Mouse (Mus musculus) frontal cortex, postnatal 36 days (tissue): ENCODE results near the gene Il12b.

Experiments
- DNase-seq, 2 experiments: peaks; one replicate each; pipeline ENCODE4 v3.0.0; 2022; ENCODE audit warnings: low spot score in 2 of 2

Gene Il12b

GRCm38 (mm10) chr11:44399763-44400162 is at the start of gene Il12b:
TSS of gene Il12b (plus strand) at chr11:44400063.
- peak in 1 of 2 experiments; percentile 4 for DNase-seq

- DNase-seq: no peak
These were observed 44.9 kb upstream of the Il12b start for GRCm38 (mm10) chr11:44354860-44355470.

- no peak for DNase-seq
These were observed 43.7 kb upstream of the Il12b start for GRCm38 (mm10) chr11:44356171-44356570.

DNA sequence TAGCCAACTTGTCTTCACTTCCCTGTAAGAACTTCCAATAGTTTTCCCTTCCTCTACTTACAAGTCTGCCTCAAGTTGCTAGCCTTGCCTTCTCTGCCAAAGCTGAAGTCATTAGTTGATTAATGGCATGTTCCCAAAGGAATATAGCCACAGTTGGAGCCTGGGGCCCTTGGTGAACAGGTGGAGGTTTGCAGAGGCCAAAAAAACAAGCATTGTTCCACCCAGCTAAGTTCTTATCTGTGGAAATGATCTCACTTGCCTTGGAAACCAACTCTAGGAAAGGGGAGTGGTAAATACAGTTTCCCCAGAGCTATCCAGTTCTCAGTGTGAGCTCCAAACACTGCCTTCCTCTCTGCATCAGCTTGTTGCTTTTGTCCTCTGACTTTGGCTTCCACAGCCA is 35.3 kb upstream of the Il12b start:
- DNase-seq: no peak

DNA sequence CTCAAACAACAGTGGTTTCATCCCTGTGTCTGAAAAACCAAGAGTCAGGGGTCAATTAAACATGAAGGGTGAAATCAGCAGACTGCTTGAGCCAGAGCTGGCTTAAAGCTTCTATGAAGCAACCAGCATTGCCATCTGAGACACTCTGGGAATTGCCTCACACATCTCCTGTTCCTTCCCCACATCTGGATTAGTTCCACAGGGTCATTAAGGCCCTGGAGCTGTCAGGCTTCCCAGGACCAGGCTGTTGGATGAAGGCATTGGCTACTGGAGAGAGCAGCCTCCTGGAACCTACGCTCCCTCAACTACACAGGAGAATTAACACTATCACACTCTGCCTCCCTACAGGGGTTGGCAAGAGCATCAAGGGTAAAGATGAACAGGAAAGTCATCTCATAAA is 32.2 kb upstream of the Il12b start:
- no peak for DNase-seq

- no peak for DNase-seq
These were observed 27.0 kb upstream of the Il12b start for GRCm38 (mm10) chr11:44372856-44373255.

DNA sequence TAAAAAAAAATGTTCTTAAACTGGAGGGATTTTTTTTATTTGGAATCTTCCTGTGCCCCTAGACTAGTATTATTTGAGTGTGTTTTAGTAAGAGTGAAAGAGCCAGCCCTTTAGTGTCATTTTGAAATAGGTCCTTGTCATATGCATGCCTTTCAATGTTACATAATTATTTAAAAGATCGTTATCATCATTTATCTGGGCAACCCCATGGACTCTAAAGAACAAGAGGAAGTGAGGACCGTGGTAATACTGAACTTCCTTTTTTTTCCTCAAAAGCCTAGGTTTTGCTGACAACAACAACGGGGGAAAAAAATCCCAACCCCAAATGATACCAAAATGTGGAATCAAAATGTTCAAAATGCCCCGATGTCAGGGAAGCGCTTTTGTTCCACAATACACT is 22.0 kb upstream of the Il12b start:
- no peak for DNase-seq

DNA sequence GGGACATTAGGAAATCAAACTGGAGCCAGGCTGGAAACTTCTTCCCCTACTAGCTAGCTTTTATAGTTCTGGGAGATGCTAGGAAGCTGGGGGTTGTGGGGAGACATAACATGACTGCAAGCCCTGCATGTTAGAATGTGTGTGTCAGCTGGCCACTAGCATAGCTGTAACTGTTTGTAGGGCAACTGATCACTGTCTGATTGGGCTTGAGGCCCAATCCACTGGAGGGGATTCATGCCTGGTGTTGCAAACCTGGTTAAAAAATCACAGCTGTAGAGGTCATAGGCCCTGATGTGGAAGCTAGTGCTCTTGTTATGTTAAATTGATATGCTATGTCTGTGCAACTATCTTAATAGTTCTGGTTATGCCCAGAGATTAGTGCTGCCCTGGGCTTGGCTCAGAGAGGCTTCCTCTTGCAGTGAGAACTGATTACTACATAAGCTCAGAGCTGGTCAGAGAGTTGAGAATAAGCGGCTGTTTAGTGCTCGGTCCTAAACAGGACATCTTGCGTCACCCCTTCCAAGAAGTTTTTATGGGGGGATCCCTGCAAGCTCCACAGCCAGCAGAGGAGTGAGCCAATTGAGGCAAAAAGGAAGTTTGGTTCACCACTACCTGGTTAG is 19.3 kb upstream of the Il12b start:
- DNase-seq: no peak

DNA sequence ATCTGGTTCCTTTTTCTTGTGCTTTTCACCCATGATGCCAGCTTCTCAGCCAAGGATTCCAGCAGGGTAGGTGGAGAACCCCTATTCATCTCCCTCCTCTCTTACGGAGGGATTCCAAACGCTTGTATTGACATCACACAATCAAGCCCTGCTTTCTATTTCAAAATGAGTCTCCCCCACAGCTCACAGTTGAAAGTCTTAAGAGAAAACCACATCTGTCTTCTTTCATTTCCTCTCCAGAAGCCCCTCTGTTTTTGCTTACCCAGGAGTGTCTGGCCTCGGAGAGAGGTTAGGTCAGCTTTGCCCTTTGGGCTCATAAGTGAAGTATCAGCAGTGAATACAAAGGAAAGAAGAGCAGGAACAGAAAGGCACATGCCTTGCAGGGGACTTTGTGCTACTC is 17.7 kb upstream of the Il12b start:
- DNase-seq: no peak

DNA sequence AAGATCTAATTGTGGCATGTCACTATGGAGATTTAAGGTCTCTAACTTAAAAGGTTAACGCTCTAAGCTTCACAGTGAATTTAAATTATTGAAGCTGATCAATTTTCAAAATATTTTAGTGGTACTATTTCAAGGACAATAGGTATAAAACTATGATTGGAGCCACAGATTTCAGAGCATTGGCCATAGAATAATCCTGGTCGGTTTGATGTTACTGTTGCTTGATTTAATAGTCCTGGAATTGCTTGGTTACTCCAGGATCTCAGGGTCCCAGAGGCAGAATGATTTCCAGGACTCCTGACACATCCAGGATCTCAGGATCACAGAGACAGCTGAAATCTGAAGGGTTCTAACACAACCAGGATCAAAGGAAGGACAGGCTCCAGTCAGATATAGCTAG is 12.8 kb upstream of the Il12b start:
- DNase-seq: no peak

DNA sequence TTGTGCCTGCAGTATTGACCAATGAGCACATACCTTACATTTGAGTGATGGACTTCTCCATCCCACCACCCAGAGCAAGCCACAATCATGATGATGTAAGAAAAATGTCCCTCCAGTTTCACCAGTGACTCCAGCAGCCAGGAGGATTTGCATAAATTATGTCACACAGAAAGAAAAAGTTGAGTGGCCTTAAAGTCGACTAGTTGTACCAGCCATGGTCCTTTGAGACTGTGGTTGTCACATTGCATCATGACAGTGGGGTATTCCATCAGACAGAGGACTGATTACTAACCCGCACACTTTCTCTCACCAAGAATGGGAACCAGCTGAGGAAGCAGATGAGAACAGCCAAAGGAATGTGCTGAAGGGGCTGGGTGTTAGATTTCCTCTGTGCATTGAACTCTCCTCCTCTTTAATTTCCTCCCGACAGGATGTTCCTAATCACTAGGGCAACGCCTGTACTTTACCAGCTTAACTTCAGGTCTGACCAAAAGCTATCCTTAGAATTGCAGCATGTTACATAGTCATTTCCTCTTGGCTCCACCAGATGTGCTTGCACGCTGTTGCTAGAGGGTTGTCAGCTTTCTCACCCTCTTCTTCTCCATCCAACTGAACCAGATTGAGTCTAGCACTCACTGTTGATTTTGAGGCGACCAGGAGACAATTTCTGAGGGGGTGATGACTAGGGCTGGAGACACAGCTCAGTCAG is 9.7 kb upstream of the Il12b start:
- no peak for DNase-seq

GRCm38 (mm10) chr11:44393101-44393810 is 6.6 kb upstream of the Il12b start:
- DNase-seq: no peak

DNA sequence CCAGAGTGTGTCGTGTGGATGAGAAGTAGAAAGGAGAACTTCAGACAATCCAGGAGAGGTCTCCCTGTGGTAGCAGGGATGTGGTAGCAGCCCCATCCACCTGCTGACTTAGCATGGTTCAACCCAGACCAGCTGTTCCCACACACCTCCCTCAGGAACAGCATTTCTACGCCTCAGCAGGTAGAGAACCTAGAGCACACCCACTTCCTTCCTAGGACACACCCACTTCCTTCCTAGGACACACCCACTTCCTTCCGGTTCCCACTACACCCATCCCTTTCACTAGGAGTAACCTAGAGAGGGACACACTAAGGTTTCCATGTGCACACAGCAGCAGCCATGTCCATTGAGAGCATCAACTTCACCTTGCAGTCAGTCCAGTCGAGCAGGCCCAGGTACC is 4.5 kb upstream of the Il12b start:
- no peak for DNase-seq

- DNase-seq: no peak
These were observed 2.3 kb upstream of the Il12b start for GRCm38 (mm10) chr11:44397551-44397950.

GRCm38 (mm10) chr11:44398356-44398755 is 1.5 kb upstream of the Il12b start:
- no peak for DNase-seq

DNA sequence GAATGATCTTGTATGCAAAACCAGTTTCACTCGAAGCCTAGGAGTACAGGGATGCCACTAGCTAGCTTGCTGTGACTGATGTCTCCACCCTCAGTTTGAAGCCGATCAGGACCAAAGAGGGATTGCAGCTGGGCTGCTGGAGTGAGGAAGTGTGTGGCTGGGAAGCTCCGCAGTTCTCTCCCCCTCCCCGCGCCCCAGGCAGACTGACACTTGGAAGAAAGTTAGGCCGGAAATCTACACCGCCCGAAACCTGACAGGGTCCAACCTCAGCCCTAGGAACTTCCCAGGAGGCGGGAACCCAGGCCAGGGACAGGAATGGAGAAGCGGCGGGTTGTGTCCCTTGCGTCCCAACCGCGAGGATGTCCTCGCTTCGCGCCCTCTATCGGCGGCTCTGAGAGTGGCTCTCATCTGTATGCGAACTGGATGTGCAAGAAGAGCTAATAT is 1.1 kb upstream of the Il12b start:
- DNase-seq: peak; percentile 54 to 62

DNA sequence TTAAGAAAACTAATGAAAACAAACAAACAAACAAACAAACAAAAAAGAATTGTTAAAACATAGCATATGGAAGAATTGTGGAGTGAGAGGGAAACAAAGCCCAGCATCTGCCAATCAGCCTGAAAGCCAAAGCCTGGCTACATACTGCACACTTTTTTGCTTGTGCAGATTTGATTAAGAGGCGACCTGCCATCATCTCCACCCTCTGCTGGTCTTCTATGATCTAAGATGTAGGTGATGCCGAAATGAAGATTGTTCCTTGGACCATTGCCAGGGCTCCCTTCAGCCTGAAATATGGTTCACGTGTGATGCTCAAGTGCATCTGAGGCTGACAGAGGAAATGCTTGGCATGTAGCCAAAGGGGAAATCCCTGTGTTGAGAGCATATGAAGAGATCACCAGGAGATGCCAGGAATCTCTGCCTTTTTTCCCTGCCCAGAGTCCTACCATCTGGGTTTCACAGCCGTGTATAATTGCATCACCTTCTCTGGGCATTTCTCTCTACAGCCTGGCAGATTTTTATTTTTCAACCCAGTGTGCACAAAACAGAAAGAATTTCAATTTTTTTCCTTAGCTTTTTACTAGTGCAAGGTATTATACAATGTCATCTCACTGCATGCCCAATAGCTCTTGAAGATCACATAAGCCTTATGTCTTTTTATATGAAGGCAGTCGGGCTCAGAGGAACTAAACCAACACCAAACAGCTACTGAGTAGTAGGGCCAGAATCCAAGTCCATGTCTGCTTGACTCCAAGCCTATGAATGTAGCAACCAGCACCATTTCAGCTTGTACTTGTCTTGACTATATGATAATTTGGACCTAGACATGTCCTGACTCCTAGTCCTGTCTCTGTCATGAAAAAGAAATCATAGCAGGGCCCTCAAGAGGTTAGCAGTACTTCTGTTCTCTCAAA is 2.0 kb downstream of the Il12b start:
- DNase-seq: peak in 1 of 2 experiments; percentile 14

GRCm38 (mm10) chr11:44405113-44405512 is 5.2 kb downstream of the Il12b start:
- no peak for DNase-seq

- DNase-seq: no peak
These were observed 6.1 kb downstream of the Il12b start for GRCm38 (mm10) chr11:44405961-44406360.

DNA sequence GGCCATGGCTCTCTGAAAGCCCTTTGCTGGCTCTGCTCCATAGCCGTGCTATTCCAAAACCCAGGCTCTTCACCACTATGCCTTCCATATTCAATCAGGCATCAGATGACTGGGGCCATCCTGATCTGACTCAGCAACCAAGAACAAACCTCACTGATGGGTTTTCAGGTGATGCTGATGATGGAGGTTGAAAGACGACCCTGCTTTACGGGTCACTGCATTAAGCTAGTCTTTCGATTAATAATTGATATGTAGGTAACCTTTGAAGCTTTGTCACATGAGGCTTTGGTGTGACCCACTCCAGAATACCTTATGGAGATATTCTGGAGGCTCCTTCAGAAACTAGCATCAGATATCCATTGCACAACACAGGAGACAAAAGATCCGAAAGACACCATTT is 6.6 kb downstream of the Il12b start:
- no peak for DNase-seq

DNA sequence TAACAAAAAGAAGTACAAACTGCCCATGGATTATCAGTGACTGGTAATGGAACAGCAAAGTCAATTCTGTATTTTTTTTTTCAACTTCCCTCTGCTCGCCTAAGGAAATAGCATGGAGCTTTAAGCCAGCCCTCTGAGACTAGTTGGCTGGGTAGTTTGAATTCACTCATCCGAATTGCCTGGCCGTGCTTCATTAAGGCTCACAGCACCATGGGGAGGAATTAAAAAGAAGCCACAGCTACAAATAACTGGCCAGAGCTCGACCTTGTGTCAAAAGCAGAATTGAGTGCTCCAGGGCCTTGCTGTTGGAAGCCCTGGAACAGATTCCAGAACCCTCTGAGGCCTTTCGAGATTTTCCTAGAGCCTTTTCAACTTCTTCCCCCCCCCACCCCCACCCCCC is 8.8 kb downstream of the Il12b start:
- no peak for DNase-seq
